Comparison of ENCODE assay signal across 15 mouse cellular contexts in the genomic region with DNA sequence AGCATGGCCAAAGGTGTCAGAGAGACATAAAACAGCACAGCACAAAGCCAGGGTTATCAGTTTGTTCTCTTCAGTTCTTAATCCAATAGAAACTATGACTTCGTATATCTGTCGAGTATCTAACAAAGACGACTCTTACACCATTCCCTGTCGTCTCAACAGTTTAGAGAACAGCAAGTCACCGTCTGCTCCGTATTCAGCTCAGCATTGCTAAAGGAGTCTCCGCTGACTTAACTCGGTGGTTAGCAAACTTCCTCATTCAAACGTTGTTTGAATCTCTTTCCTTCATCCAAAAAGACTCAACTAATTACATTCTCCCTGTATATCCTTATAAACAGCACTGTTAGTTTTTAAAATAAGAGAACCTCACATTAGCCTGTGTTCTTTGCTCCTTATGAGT.
"Had no signal": no experiment of that assay in that cellular context is flagged by ENCODE, and none has a peak within 500 bp of the region (broad histone marks: within the 10 kb centered on the region; RNA-seq: fewer than 3 reads in every experiment).

No protein-coding gene starts in this region.

- H3K4me2 ChIP-seq: neural tube, embryonic 15.5 days; stomach, embryonic 15.5 days had no signal

- H3K9ac ChIP-seq: neural tube, embryonic 15.5 days; stomach, embryonic 15.5 days had no signal

- H3K27ac ChIP-seq: neural tube, embryonic 15.5 days; stomach, embryonic 15.5 days; stomach, postnatal 0 days had no signal

- H3K36me3 ChIP-seq: neural tube, embryonic 15.5 days; stomach, embryonic 15.5 days had no signal

- H3K4me1 ChIP-seq: neural tube, embryonic 15.5 days; stomach, embryonic 15.5 days had no signal

- H3K4me3 ChIP-seq: neural tube, embryonic 15.5 days; stomach, embryonic 15.5 days had no signal

- H3K27me3 ChIP-seq: neural tube, embryonic 15.5 days; stomach, embryonic 15.5 days had no signal

- H3K9me3 ChIP-seq: neural tube, embryonic 15.5 days; stomach, embryonic 15.5 days had no signal

- DNase-seq: retina, postnatal 1 day; right cerebral cortex, adult 18-20 months; right cerebral cortex, postnatal 14 days; right cerebral cortex, postnatal 25 days; right cerebral cortex, postnatal 4 days; spleen, adult 18-20 months; thymus, adult 18-20 months; thymus, adult 2 months; thymus, postnatal 14 days; thymus, postnatal 25 days; thymus, postnatal 36 days; thymus, postnatal 4 days had no signal
